Mouse (Mus musculus) forebrain, embryonic 13.5 days (tissue): ENCODE data around the gene Mgrn1. TPM values are rescaled to one million over a fixed set of nuclear protein-coding genes. Genes with fewer than 3 reads are reported as not detected.
A peak's percentile ranks its signal among the peaks of the same experiment; 100 is the strongest.

Experiments used
- ATAC-seq: fragments of 200-750 bp; cut with Nextera tagmentation; 2 replicates; pipeline ENCODE4 v1.8.0; 2017
- H3K27ac ChIP-seq: fragments of 300-500 bp; sonication (generic); 2 replicates; pipeline ENCODE4 v1.5.1; 2015; ENCODE audit warnings: inconsistent platforms, mild to moderate bottlenecking, moderate library complexity
- H3K27me3 ChIP-seq: fragments of 300-500 bp; sonication (generic); 2 replicates; pipeline ENCODE4 v1.6.1; 2015; ENCODE audit warnings: mild to moderate bottlenecking, inconsistent platforms
- H3K36me3 ChIP-seq: fragments of 300-500 bp; sonication (generic); 2 replicates; pipeline ENCODE4 v1.6.1; 2015; ENCODE audit warnings: mild to moderate bottlenecking, inconsistent platforms; ENCODE audit not compliant: poor library complexity, severe bottlenecking
- H3K4me1 ChIP-seq: fragments of 300-500 bp; sonication (generic); 2 replicates; pipeline ENCODE4 v1.6.1; 2015; ENCODE audit warnings: inconsistent platforms
- H3K4me2 ChIP-seq: fragments of 300-500 bp; sonication (generic); 2 replicates; pipeline ENCODE4 v1.6.1; 2015; ENCODE audit warnings: inconsistent platforms, mild to moderate bottlenecking, moderate library complexity
- H3K4me3 ChIP-seq: fragments of 300-500 bp; sonication (generic); 2 replicates; pipeline ENCODE4 v1.5.1; 2015; ENCODE audit warnings: mild to moderate bottlenecking, inconsistent platforms
- H3K9ac ChIP-seq: fragments of 300-500 bp; sonication (generic); 2 replicates; pipeline ENCODE4 v1.6.1; 2015; ENCODE audit warnings: mild to moderate bottlenecking, inconsistent platforms
- H3K9me3 ChIP-seq: fragments of 300-500 bp; sonication (generic); replicated peaks from 2 replicates; pipeline ENCODE4 v1.6.1; 2016; ENCODE audit warnings: inconsistent platforms
- WGBS: fragments of 180-500 bp; shearing (Covaris S2); methylation state at CpG from one replicate; pipeline ENCODE4 v1.1.7; 2015; 5-methylcytosine and 5-hydroxymethylcytosine counted together
- polyA plus RNA-seq: library from polyadenylated mRNA; unstranded; fragments of >200 nt; fragmentation: Nextera tagmentation; extraction: Ambion mirVana; gene quantifications from 2 replicates; pipeline ENCODE4 v1.2.1, GENCODE M21; 2015

Mgrn1 gene
- polyA plus RNA-seq, 1 experiment from 2014 or later, result 79.0 TPM

GRCm38 (mm10) chr16:4913783-4914735, 28.0 kb downstream of the Mgrn1 start:
- H3K4me1 ChIP-seq, result no peaks in the 10 kb centered on the region
- no peak overlapping the region for H3K4me3 ChIP-seq
- no peaks in the 10 kb centered on the region for H3K27me3 ChIP-seq
- H3K9me3 ChIP-seq, result no peaks in the 10 kb centered on the region
- ATAC-seq, result peak; percentile 83
- WGBS, result 39% methylated on average over 12 of the region's 12 CpGs
- H3K4me2 ChIP-seq, result no peak overlapping the region
- no peak overlapping the region for H3K9ac ChIP-seq
- H3K36me3 ChIP-seq, result peaks cover 79% of the 10 kb centered on the region
- H3K27ac ChIP-seq, result no peak overlapping the region

GRCm38 (mm10) chr16:4915931-4916330, 29.9 kb downstream of the Mgrn1 start:
- Histone ChIP-seq H3K27me3 (no peaks in the 10 kb centered on the region), H3K27ac (no peak overlapping the region), H3K4me3 (no peak overlapping the region), H3K36me3 (peaks cover 70% of the 10 kb centered on the region), H3K4me2 (no peak overlapping the region), H3K9me3 (no peaks in the 10 kb centered on the region), H3K9ac (no peak overlapping the region), H3K4me1 (no peaks in the 10 kb centered on the region)
- WGBS, result 92% methylated on average over 3 of the region's 3 CpGs
- no peak for ATAC-seq

DNA sequence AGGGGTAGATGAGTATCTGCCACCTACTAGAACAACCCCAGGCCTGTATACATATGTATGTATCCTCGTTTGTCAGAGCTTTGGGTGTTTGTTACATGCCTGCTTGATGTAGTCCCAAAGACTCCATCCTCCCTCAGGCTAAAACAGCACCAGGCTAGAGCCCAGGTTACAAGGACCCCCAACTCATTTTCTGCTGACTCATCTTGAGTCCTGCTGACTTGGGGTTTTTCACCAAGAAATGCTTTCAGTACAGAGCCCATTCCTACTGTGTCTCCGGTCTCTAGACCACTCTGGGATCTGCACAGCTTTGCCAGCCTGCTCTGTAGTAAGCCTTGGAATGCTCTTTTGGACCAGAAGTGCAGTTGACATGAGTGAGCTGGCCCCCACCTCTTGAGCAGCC, 30.6 kb downstream of the Mgrn1 start:
- Histone ChIP-seq H3K27me3 (no peaks in the 10 kb centered on the region), H3K4me2 (no peak overlapping the region), H3K4me3 (no peak overlapping the region), H3K9me3 (no peaks in the 10 kb centered on the region), H3K27ac (no peak overlapping the region), H3K4me1 (no peaks in the 10 kb centered on the region), H3K36me3 (peaks cover 64% of the 10 kb centered on the region), H3K9ac (no peak overlapping the region)
- ATAC-seq, result no peak
- 84% methylated on average over 2 of the region's 2 CpGs for WGBS

DNA sequence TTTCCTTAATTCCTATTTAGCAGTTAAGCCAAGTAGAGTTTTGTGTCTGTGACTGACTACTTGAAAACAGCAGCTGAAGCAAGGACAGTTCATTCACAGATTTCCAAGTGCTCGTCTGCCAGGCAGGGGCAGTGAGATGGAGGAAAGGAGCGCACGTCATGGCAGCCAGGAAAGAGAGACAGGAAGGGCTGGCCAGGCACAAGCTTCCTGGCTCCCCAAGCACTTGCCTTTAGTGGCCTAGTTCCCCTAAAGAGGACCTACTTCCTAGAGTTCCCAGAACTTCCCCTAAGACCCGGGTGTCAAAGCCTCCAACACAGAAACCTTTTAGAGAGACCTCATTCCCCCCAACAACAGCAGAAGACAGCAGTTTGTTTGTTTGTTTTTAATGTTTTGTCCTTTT, 34.5 kb downstream of the Mgrn1 start:
- ATAC-seq, result no peak
- no peaks in the 10 kb centered on the region for H3K9me3 ChIP-seq
- H3K4me2 ChIP-seq, result no peak overlapping the region
- no peaks in the 10 kb centered on the region for H3K4me1 ChIP-seq
- no peak overlapping the region for H3K9ac ChIP-seq
- 90% methylated on average over 4 of the region's 4 CpGs for WGBS
- no peaks in the 10 kb centered on the region for H3K27me3 ChIP-seq
- peaks cover 70% of the 10 kb centered on the region for H3K36me3 ChIP-seq
- no peak overlapping the region for H3K4me3 ChIP-seq
- no peak overlapping the region for H3K27ac ChIP-seq

DNA sequence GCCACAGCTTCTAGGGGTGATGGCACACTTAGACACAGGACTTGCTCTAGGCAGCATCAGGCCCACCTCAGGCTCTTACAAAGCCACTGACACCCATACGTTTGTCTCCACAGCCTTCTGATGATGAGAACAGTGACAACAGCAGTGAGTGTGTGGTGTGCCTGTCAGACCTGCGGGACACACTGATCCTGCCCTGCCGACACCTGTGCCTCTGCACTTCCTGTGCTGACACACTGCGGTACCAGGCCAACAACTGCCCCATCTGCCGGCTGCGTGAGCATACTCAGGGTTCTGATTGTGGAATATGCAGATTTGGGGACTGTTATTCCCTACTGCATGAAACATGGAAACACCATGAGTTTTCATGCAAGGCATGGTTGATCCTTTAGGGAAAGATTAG, 36.4 kb downstream of the Mgrn1 start:
- H3K36me3 ChIP-seq, result peaks cover 70% of the 10 kb centered on the region
- ATAC-seq, result no peak
- H3K9me3 ChIP-seq, result no peaks in the 10 kb centered on the region
- no peak overlapping the region for H3K4me3 ChIP-seq
- H3K27ac ChIP-seq, result no peak overlapping the region
- H3K4me2 ChIP-seq, result no peak overlapping the region
- H3K27me3 ChIP-seq, result no peaks in the 10 kb centered on the region
- 90% methylated on average over 6 of the region's 6 CpGs for whole genome bisulfite sequencing
- H3K4me1 ChIP-seq, result no peaks in the 10 kb centered on the region
- no peak overlapping the region for H3K9ac ChIP-seq

GRCm38 (mm10) chr16:4923996-4924395, 37.9 kb downstream of the Mgrn1 start:
- peaks cover 80% of the 10 kb centered on the region for H3K36me3 ChIP-seq
- H3K27me3 ChIP-seq, result no peaks in the 10 kb centered on the region
- 95% methylated on average over 5 of the region's 5 CpGs for whole genome bisulfite sequencing

GRCm38 (mm10) chr16:4927967-4928366, 41.9 kb downstream of the Mgrn1 start:
- Histone ChIP-seq H3K4me2 (no peak overlapping the region), H3K9me3 (no peaks in the 10 kb centered on the region), H3K27me3 (no peaks in the 10 kb centered on the region), H3K4me1 (no peaks in the 10 kb centered on the region), H3K27ac (no peak overlapping the region), H3K4me3 (no peak overlapping the region), H3K36me3 (peaks cover 100% of the 10 kb centered on the region), H3K9ac (no peak overlapping the region)
- no peak for ATAC-seq
- 96% methylated on average over 7 of the region's 7 CpGs for WGBS

More at GRCm38 (mm10) chr16:4923996-4924395, 37.9 kb downstream of the Mgrn1 start:
- no peak overlapping the region for H3K9ac ChIP-seq
- no peaks in the 10 kb centered on the region for H3K4me1 ChIP-seq
- no peaks in the 10 kb centered on the region for H3K9me3 ChIP-seq
- H3K4me3 ChIP-seq, result no peak overlapping the region
- H3K27ac ChIP-seq, result no peak overlapping the region
- H3K4me2 ChIP-seq, result no peak overlapping the region
- no peak for ATAC-seq

GRCm38 (mm10) chr16:4928474-4928873, 42.4 kb downstream of the Mgrn1 start:
- H3K4me1 ChIP-seq, result no peaks in the 10 kb centered on the region
- H3K4me3 ChIP-seq, result no peak overlapping the region
- no peaks in the 10 kb centered on the region for H3K27me3 ChIP-seq
- H3K4me2 ChIP-seq, result no peak overlapping the region
- H3K9ac ChIP-seq, result no peak overlapping the region
- peaks cover 100% of the 10 kb centered on the region for H3K36me3 ChIP-seq
- no peaks in the 10 kb centered on the region for H3K9me3 ChIP-seq
- WGBS, result 87% methylated on average over 2 of the region's 2 CpGs
- no peak for ATAC-seq
- no peak overlapping the region for H3K27ac ChIP-seq

GRCm38 (mm10) chr16:4932429-4932828, 46.4 kb downstream of the Mgrn1 start:
- H3K9me3 ChIP-seq, result no peaks in the 10 kb centered on the region
- H3K36me3 ChIP-seq, result peaks cover 100% of the 10 kb centered on the region
- H3K9ac ChIP-seq, result no peak overlapping the region
- no peak overlapping the region for H3K4me3 ChIP-seq
- H3K4me2 ChIP-seq, result no peak overlapping the region
- no peaks in the 10 kb centered on the region for H3K4me1 ChIP-seq
- no peak overlapping the region for H3K27ac ChIP-seq
- no peaks in the 10 kb centered on the region for H3K27me3 ChIP-seq
- WGBS, result 83% methylated on average over 3 of the region's 3 CpGs
- no peak for ATAC-seq

GRCm38 (mm10) chr16:4935430-4935829, 49.4 kb downstream of the Mgrn1 start:
- WGBS, result 98% methylated on average over 31 of the region's 31 CpGs
- Histone ChIP-seq H3K4me1 (peaks cover 16% of the 10 kb centered on the region), H3K9me3 (no peaks in the 10 kb centered on the region), H3K27ac (no peak overlapping the region), H3K4me2 (no peak overlapping the region), H3K36me3 (peaks cover 78% of the 10 kb centered on the region), H3K27me3 (no peaks in the 10 kb centered on the region), H3K4me3 (no peak overlapping the region), H3K9ac (no peak overlapping the region)
- ATAC-seq, result no peak

- no peaks in the 10 kb centered on the region for H3K9me3 ChIP-seq
- no peak overlapping the region for H3K4me3 ChIP-seq
- no peak for ATAC-seq
- no peak overlapping the region for H3K4me2 ChIP-seq
- no peaks in the 10 kb centered on the region for H3K27me3 ChIP-seq
- no peak overlapping the region for H3K27ac ChIP-seq
- H3K9ac ChIP-seq, result no peak overlapping the region
- WGBS, result 91% methylated on average over 10 of the region's 10 CpGs
- peaks cover 17% of the 10 kb centered on the region for H3K4me1 ChIP-seq
- peaks cover 78% of the 10 kb centered on the region for H3K36me3 ChIP-seq
These were observed 50.1 kb downstream of the Mgrn1 start for GRCm38 (mm10) chr16:4935931-4936703.
